Mouse (Mus musculus) lung, postnatal 10 days (tissue): ENCODE data around the gene Cfhr2.
"Not testable (repeated sequence)": the region's sequence is repeated elsewhere in the genome, so short reads cannot be mapped to it uniquely, and the experiment has no call there.

Experiments used
- DNase-seq: peaks from one replicate; pipeline ENCODE4 v3.0.0; 2021

Cfhr2 gene

DNA sequence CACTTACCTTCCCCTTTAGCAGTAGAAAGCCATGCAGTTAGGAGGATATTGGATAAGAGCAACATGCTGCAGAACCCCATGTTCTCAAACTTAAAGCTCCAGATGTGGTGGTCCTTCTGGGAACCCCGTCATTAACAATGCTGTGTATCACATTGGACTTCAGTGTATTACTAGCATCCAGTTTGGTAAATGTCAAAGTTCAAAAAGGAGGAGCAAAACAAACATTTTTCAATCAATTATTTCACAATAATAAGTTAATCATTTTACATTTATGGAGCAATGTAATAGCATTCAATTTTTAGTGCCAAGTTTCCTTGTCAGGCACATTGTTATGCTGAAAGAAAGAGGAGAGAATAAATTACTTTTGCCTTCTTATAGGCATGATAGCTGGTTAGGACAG, at the start of gene Cfhr2:
TSS of gene Cfhr2 (minus strand) at position 155 of the 400 bp plus-strand sequence.
- no peak for DNase-seq

DNA sequence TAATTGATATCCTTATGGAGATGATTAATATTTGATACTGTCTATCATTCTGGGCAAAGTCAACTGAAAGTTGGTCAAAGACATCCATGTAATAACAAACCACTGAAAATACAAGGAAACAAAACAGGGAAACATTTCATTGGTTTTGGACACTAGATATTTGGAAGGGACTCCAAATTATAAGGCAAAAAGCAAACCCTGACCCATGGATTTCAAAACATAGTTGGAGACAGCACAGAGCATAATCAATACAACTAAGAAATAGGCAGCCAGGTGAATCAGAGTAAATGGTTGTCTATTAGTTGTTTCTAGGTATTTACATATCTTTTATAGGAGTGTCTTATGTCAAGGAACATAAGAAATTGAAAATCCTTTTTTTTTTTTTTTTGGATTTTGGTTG, 5.2 kb upstream of the Cfhr2 start:
- no peak for DNase-seq

DNA sequence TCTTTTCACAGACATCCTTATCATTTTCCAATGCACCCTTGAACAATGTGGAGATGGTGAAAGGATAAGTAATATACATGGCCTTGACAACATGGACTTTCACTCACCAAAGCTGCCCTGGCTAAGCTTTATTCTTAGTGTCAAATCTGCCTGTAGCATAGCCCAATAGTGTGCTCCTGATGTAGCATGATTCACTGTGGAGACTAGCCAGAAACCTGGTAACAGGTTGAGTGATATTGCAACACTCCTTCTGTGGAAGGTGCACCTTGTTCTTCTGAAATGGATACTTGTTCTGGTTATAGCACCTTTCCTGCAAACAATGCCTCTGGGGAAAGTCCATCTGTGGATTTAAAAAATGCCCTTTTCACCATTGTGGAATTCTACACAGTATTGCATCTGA, 1.7 kb upstream of the Cfhr2 start:
- no peak for DNase-seq

DNA sequence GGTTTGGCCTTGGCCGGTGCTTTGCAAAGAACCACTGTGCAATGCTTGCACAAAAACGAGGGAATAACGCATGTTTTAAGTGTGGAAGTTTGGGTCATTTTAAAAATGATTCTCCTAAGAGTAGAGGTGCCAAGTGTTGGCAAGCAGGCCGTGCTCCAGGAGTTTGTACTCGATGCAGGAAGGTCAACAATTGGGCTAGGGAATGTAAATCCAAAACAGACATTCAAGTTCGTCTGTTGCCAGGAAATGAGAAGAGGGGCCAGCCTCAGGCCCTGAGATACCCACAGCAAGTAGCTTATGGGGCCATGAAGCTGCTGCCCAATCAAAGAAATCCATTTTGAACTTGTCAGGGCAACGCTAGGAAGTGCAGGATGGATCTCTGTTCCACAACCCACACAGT, 18.8 kb downstream of the Cfhr2 start:
- no peak for DNase-seq

DNA sequence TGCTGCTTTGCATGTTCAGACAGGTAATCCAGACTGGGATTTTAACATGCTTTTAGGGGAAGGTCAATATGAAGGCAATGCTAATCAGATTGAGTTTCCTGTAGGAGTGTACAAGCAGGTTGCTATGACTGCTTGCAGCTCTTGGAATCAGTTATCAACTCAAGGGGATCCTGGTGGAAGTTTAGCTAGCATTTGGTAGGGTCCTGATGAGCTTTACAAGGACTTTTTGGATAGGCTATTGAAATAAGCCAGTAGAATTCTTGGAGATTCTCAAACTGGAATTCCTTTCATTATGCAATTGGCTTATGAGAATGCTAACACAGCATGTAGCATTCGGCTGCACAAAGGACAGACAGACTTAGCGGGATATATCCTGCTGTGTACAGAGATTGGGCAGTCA, 19.2 kb downstream of the Cfhr2 start:
- DNase-seq, result no peak

DNA sequence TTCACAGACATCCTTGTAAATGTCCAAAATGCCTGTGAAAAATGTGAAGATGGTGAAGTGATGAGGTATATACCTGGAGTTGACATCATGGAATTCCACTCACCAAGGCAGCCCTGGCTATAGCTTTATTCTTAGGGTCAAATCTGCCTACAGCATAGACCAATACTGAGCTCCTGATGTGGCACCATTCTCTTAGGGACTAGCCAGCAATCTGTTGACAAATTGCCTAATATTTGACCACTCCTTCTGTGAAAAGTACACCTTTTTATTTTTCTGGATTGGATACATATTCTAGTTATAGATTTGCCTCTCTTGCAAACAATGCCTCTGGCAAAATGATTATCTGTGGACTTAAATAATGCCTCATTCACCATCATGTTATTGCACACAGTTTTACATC, 49.9 kb downstream of the Cfhr2 start:
- DNase-seq, result no peak

DNA sequence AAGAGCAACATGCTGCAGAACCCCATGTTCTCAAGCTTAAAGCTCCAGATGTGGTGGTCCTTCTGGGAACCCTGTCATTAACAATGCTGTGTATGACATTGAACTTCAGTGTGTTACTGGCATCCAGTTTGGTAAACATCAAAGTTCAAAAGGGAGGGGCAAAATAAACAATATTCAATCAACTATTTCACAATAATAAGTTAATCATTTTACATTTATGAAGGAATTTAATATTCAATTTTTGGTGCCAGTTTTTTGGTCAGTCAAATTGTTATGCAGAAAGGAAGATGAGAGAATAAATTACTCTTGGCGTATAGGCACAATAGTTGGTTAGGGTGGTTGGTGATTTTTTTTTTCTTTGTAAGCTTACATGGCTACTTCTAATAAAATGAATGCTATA, 77.4 kb downstream of the Cfhr2 start, which contains the start of gene Gm4788:
TSS of gene Gm4788 (minus strand) at position 101 of the 400 bp plus-strand sequence.
- no peak for DNase-seq

DNA sequence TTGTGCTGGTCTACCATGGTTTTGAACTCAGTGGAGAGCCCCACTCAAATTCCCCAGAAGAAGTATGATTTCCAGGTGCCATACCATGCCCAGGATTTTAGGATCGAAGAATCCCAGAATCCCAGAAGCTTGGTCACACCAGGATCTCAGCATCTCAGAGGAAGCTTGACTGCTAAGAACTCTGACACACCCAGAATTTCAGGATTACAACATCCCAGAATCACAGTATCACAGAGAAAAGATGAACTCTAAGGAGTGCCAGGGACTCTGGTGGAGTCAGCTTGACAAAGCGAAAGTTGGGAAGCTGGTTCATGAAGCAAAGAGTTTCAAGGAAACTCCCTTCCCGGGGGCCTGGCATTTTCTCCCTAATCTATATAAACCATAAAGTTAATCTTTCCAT, 88.6 kb downstream of the Cfhr2 start:
- not testable (repeated sequence) for DNase-seq
